Comparison of ENCODE assay signal across 12 mouse cellular contexts in the genomic region with DNA sequence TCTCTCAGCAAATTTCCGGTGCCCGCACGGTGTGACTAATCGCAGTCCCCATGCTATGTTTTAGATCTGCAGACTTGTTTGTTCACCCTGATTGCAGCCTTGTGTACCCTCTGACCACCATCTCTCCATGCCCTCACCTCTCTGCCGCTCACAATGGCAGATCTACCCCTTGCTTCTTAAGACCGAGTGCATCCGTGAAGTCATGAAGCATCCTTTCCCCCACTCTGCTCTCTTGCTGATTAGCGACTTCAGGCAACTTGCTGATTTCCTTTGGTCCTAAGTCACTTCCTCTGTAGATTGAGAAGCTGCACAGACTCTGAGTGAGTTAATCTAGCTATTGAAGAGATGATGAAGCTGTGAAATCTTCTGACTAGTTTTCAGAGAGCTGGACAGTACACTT. TPM values are rescaled to one million over a fixed set of nuclear protein-coding genes. Genes with fewer than 3 reads are reported as not detected.
DNase-seq lines count a peak whose midpoint lies in the region; ATAC-seq and TF ChIP-seq lines count a peak whose summit lies in the region.
"Had no signal": no experiment of that assay in that cellular context is flagged by ENCODE, and none has a peak within 500 bp of the region (broad histone marks: within the 10 kb centered on the region; RNA-seq: fewer than 3 reads in every experiment).

No protein-coding gene starts in this region.

- WGBS in heart, postnatal 0 days = 69% methylated on average over 8 of the region's 8 CpGs
- WGBS in neural tube, embryonic 15.5 days = 86% methylated on average over 8 of the region's 8 CpGs
- WGBS in intestine, embryonic 15.5 days = 78% methylated on average over 8 of the region's 8 CpGs
- 67% methylated on average over 8 of the region's 8 CpGs for WGBS in stomach, postnatal 0 days

- intact Hi-C loops in heart, postnatal 10 days (cut with DNase I) = no loop called here

- H3K4me2 ChIP-seq in heart, postnatal 0 days (ENCODE audit: low read depth, low read length) = peak overlapping the region; percentile 43
- peak overlapping the region; percentile 19; the same call in 1 of the 2 replicates for H3K4me2 ChIP-seq in neural tube, embryonic 15.5 days
- H3K4me2 ChIP-seq in intestine, embryonic 15.5 days (replicated peaks) = peak overlapping the region; percentile 43
- H3K4me2 ChIP-seq in stomach, postnatal 0 days (replicated peaks; ENCODE audit: low read depth) = peak overlapping the region; percentile 45
- H3K4me2 ChIP-seq: midbrain, embryonic 12.5 days had no signal

- no peak overlapping the region for H3K9ac ChIP-seq in heart, postnatal 0 days (replicated peaks; ENCODE audit: low read depth, low read length)
- H3K9ac ChIP-seq in neural tube, embryonic 15.5 days (replicated peaks) = no peak overlapping the region
- H3K9ac ChIP-seq in intestine, embryonic 15.5 days = no peak overlapping the region
- no peak overlapping the region for H3K9ac ChIP-seq in stomach, postnatal 0 days (ENCODE audit: low read length)
- H3K9ac ChIP-seq: midbrain, embryonic 12.5 days had no signal

- H3K36me3 ChIP-seq in heart, postnatal 0 days (replicated peaks; ENCODE audit: control insufficient read depth, insufficient read depth, low read length) = no peaks in the 10 kb centered on the region
- no peaks in the 10 kb centered on the region for H3K36me3 ChIP-seq in neural tube, embryonic 15.5 days
- H3K36me3 ChIP-seq in intestine, embryonic 15.5 days = no peaks in the 10 kb centered on the region
- H3K36me3 ChIP-seq in stomach, postnatal 0 days (ENCODE audit: control insufficient read depth, insufficient read depth, low read length) = no peaks in the 10 kb centered on the region
- H3K36me3 ChIP-seq: midbrain, embryonic 12.5 days had no signal

- DNase-seq in heart, postnatal 0 days (ENCODE audit: low spot score) = no peak
- DNase-seq in heart, postnatal 10 days = no peak
- DNase-seq in neural tube, embryonic 10.5 days (ENCODE audit: extremely low spot score, low spot score) = no peak
- no peak for DNase-seq in stomach, postnatal 0 days (ENCODE audit: low spot score)
- no peak for DNase-seq in kidney, postnatal 4 days

- peak overlapping the region; percentile 7; the same call in 1 of the 2 replicates for H3K27ac ChIP-seq in heart, postnatal 0 days (ENCODE audit: low read depth)
- H3K27ac ChIP-seq in neural tube, embryonic 15.5 days (replicated peaks) = no peak overlapping the region
- H3K27ac ChIP-seq in intestine, embryonic 15.5 days = no peak overlapping the region
- no peak overlapping the region for H3K27ac ChIP-seq in stomach, postnatal 0 days (replicated peaks)
- H3K27ac ChIP-seq: midbrain, embryonic 12.5 days had no signal

- no peak for TF ChIP-seq CTCF in heart, postnatal 0 days (IDR thresholded peaks at IDR 0.05; ENCODE audit: low read depth)
- no peak for TF ChIP-seq CTCF in stomach, postnatal 0 days (IDR thresholded peaks at IDR 0.05; ENCODE audit: low read depth)

- H3K4me3 ChIP-seq in heart, postnatal 0 days (ENCODE audit: low read depth, low read length) = peak overlapping the region; percentile 13; the same call in 1 of the 2 replicates
- no peak overlapping the region for H3K4me3 ChIP-seq in neural tube, embryonic 15.5 days (replicated peaks)
- no peak overlapping the region for H3K4me3 ChIP-seq in intestine, embryonic 15.5 days (replicated peaks)
- no peak overlapping the region for H3K4me3 ChIP-seq in stomach, postnatal 0 days (ENCODE audit: low read depth, low read length)
- H3K4me3 ChIP-seq: midbrain, embryonic 12.5 days had no signal

- H3K9me3 ChIP-seq in heart, postnatal 0 days (replicated peaks; ENCODE audit: control insufficient read depth, low read length) = no peaks in the 10 kb centered on the region
- no peaks in the 10 kb centered on the region for H3K9me3 ChIP-seq in neural tube, embryonic 15.5 days (replicated peaks)
- H3K9me3 ChIP-seq in intestine, embryonic 15.5 days = no peaks in the 10 kb centered on the region
- no peaks in the 10 kb centered on the region for H3K9me3 ChIP-seq in stomach, postnatal 0 days (ENCODE audit: control insufficient read depth, low read length)
- H3K9me3 ChIP-seq: midbrain, embryonic 12.5 days had no signal

- H3K27me3 ChIP-seq in heart, postnatal 0 days (ENCODE audit: control insufficient read depth, insufficient read depth, low read length) = no peaks in the 10 kb centered on the region
- no peaks in the 10 kb centered on the region for H3K27me3 ChIP-seq in neural tube, embryonic 15.5 days (replicated peaks)
- no peaks in the 10 kb centered on the region for H3K27me3 ChIP-seq in intestine, embryonic 15.5 days (replicated peaks)
- no peaks in the 10 kb centered on the region for H3K27me3 ChIP-seq in stomach, postnatal 0 days (ENCODE audit: control insufficient read depth, insufficient read depth, low read length)
- H3K27me3 ChIP-seq: midbrain, embryonic 12.5 days had no signal

- no peak for ATAC-seq in heart, postnatal 0 days (ENCODE audit: insufficient read depth, low read depth)
- ATAC-seq in neural tube, embryonic 15.5 days (ENCODE audit: low FRiP score) = no peak
- ATAC-seq in intestine, embryonic 15.5 days = no peak
- ATAC-seq in stomach, postnatal 0 days (ENCODE audit: low FRiP score, low TSS enrichment) = no peak

- no peak for TF ChIP-seq EP300 in heart, postnatal 0 days (IDR thresholded peaks at IDR 0.05; ENCODE audit: low read depth)
- TF ChIP-seq EP300 in stomach, postnatal 0 days (optimal IDR thresholded peaks at IDR 0.05) = no peak

- H3K4me1 ChIP-seq in heart, postnatal 0 days (ENCODE audit: control insufficient read depth, insufficient read depth) = peaks cover 6% of the 10 kb centered on the region; the same call in 1 of the 2 replicates
- H3K4me1 ChIP-seq in neural tube, embryonic 15.5 days = peaks cover 10% of the 10 kb centered on the region; the same call in 1 of the 2 replicates
- peaks cover 17% of the 10 kb centered on the region for H3K4me1 ChIP-seq in intestine, embryonic 15.5 days (replicated peaks)
- 0 out of 2 replicates have a peak, but pooled peaks cover 2% of the 10 kb centered on the region for H3K4me1 ChIP-seq in stomach, postnatal 0 days (replicated peaks; ENCODE audit: control insufficient read depth, insufficient read depth)

RNA-seq across cellular contexts. Expression of a gene that starts 3.8 kb away (rescaled TPM):
- total RNA-seq in heart, postnatal 0 days (2014; rRNA removed; ENCODE audit: low replicate concordance) = not detected in 2 replicates
- 0.31 and 0.65 TPM in 2 replicates for polyA plus RNA-seq in heart, postnatal 0 days (2015; fragmentation: Nextera tagmentation; extraction: Ambion mirVana)
- not detected for total RNA-seq in heart, postnatal 10 days (2021)
- 5.1 TPM in 1 of 2 replicates, not detected in the other for polyA plus RNA-seq in neural tube, embryonic 15.5 days (2015; fragmentation: Nextera tagmentation; extraction: Ambion mirVana)
- polyA plus RNA-seq in intestine, embryonic 15.5 days (2015; fragmentation: Nextera tagmentation; extraction: Ambion mirVana) = 3.1 and 3.7 TPM in 2 replicates
- polyA plus RNA-seq in stomach, postnatal 0 days (2015; fragmentation: Nextera tagmentation; extraction: Ambion mirVana) = 0.33 and 1.1 TPM in 2 replicates
- total RNA-seq: layer of hippocampus, adult 18-20 months; left cerebral cortex, postnatal 4 days had no signal
- polyA plus RNA-seq: midbrain, embryonic 12.5 days had no signal

RNA-seq across cellular contexts. Expression of a gene that starts 12.2 kb away (rescaled TPM):
- not detected in 2 replicates for total RNA-seq in heart, postnatal 0 days (2014; rRNA removed; ENCODE audit: low replicate concordance)
- not detected in 2 replicates for polyA plus RNA-seq in heart, postnatal 0 days (2015; fragmentation: Nextera tagmentation; extraction: Ambion mirVana)
- total RNA-seq in heart, postnatal 10 days (2021) = not detected
- not detected in 2 replicates for polyA plus RNA-seq in neural tube, embryonic 15.5 days (2015; fragmentation: Nextera tagmentation; extraction: Ambion mirVana)
- not detected in 2 replicates for polyA plus RNA-seq in intestine, embryonic 15.5 days (2015; fragmentation: Nextera tagmentation; extraction: Ambion mirVana)
- not detected in 2 replicates for polyA plus RNA-seq in stomach, postnatal 0 days (2015; fragmentation: Nextera tagmentation; extraction: Ambion mirVana)
- total RNA-seq: adrenal gland, postnatal 25 days; granulocyte monocyte progenitor cell, adult 5-6 weeks; layer of hippocampus, adult 18-20 months; left cerebral cortex, postnatal 4 days had no signal
- polyA plus RNA-seq: midbrain, embryonic 12.5 days had no signal

RNA-seq across cellular contexts. Expression of a gene that starts 44.3 kb away (rescaled TPM):
- 3.5 and 8.6 TPM in 2 replicates for total RNA-seq in heart, postnatal 0 days (2014; rRNA removed; ENCODE audit: low replicate concordance)
- polyA plus RNA-seq in heart, postnatal 0 days (2015; fragmentation: Nextera tagmentation; extraction: Ambion mirVana) = 2.2 and 3.6 TPM in 2 replicates
- 1 to 10 TPM; 2.9 to 5.3 TPM for total RNA-seq in heart, postnatal 10 days (2021)
- polyA plus RNA-seq in neural tube, embryonic 15.5 days (2015; fragmentation: Nextera tagmentation; extraction: Ambion mirVana) = 2.7 and 4.5 TPM in 2 replicates
- 29.4 and 35.4 TPM in 2 replicates for polyA plus RNA-seq in intestine, embryonic 15.5 days (2015; fragmentation: Nextera tagmentation; extraction: Ambion mirVana)
- 2.5 and 3.5 TPM in 2 replicates for polyA plus RNA-seq in stomach, postnatal 0 days (2015; fragmentation: Nextera tagmentation; extraction: Ambion mirVana)

RNA-seq across cellular contexts. Expression of a gene that starts 58.7 kb away (rescaled TPM):
- 2.2 TPM in 1 of 2 replicates, not detected in the other for total RNA-seq in heart, postnatal 0 days (2014; rRNA removed; ENCODE audit: low replicate concordance)
- 5.1 and 5.5 TPM in 2 replicates for polyA plus RNA-seq in heart, postnatal 0 days (2015; fragmentation: Nextera tagmentation; extraction: Ambion mirVana)
- total RNA-seq in heart, postnatal 10 days (2021) = 1 to 10 TPM; 3.0 to 4.5 TPM
- 2.8 and 4.4 TPM in 2 replicates for polyA plus RNA-seq in neural tube, embryonic 15.5 days (2015; fragmentation: Nextera tagmentation; extraction: Ambion mirVana)
- 13.3 and 17.0 TPM in 2 replicates for polyA plus RNA-seq in intestine, embryonic 15.5 days (2015; fragmentation: Nextera tagmentation; extraction: Ambion mirVana)
- 57.9 and 58.5 TPM in 2 replicates for polyA plus RNA-seq in stomach, postnatal 0 days (2015; fragmentation: Nextera tagmentation; extraction: Ambion mirVana)
